Mouse (Mus musculus) cortical plate, adult 2 months (tissue): ENCODE measurements around the gene Rrm1. TPM values are rescaled to one million over a fixed set of nuclear protein-coding genes. Genes with fewer than 3 reads are reported as not detected.

Experiments used
- H3K27ac ChIP-seq: fragments of 200-500 bp; 2 replicates; pipeline ENCODE4 v1.5.1; 2012; ENCODE audit warnings: low read length, control low read depth, inconsistent platforms; ENCODE audit not compliant: insufficient read depth
- H3K4me1 ChIP-seq: fragments of 200-500 bp; 2 replicates; pipeline ENCODE4 v1.6.1; 2011; ENCODE audit warnings: low read length; ENCODE audit not compliant: control insufficient read depth, insufficient read depth
- H3K4me3 ChIP-seq: fragments of 200-500 bp; 2 replicates; pipeline ENCODE4 v1.5.1; 2011; ENCODE audit warnings: mild to moderate bottlenecking, low read length, control low read depth; ENCODE audit not compliant: insufficient read depth
- CTCF ChIP-seq: fragments of 200-500 bp; IDR thresholded peaks from 2 replicates; pipeline ENCODE4 v1.5.1; 2011; ENCODE audit warnings: mild to moderate bottlenecking, control low read depth, low read length; ENCODE audit not compliant: insufficient read depth; ENCODE audit errors: extremely low read depth
- POLR2A ChIP-seq: fragments of 200-500 bp; IDR thresholded peaks from 2 replicates; pipeline ENCODE4 v1.6.1; 2011; ENCODE audit warnings: mild to moderate bottlenecking, low read length, control low read depth; ENCODE audit not compliant: insufficient read depth; ENCODE audit errors: extremely low read depth
- polyA plus RNA-seq: library from polyadenylated mRNA; depleted of rRNA; stranded (reverse); fragments of >200 nt; gene quantifications from 2 replicates; pipeline ENCODE4 v1.2.3, GENCODE M21; 2012; rRNA removed

The Rrm1 gene
- polyA plus RNA-seq, 1 experiment = 11.0 TPM

DNA sequence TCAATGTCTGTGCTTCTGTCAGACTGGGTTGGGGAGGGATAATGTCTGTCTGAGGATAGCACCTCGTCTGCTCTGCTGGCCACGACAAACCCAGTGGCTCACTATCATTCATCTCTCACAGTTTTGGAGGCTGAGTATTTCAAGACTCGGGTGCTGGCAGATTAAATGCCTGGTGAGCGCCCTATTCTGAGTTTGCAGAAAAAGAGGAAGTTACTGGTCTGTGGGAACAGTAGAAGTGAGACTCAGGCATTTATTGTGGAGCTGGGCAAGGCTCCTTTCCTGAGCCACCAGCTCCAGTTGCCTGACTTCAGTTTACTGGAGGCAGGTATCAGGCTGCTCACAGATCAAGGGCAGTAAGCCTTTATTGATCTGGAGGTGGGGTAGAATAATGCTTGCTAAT, 72.6 kb downstream of the Rrm1 start:
- Histone ChIP-seq H3K27ac (no peak overlapping the region), H3K4me1 (no peaks in the 10 kb centered on the region), H3K4me3 (no peak overlapping the region)
- TF ChIP-seq POLR2A (no peak), CTCF (no peak)

DNA sequence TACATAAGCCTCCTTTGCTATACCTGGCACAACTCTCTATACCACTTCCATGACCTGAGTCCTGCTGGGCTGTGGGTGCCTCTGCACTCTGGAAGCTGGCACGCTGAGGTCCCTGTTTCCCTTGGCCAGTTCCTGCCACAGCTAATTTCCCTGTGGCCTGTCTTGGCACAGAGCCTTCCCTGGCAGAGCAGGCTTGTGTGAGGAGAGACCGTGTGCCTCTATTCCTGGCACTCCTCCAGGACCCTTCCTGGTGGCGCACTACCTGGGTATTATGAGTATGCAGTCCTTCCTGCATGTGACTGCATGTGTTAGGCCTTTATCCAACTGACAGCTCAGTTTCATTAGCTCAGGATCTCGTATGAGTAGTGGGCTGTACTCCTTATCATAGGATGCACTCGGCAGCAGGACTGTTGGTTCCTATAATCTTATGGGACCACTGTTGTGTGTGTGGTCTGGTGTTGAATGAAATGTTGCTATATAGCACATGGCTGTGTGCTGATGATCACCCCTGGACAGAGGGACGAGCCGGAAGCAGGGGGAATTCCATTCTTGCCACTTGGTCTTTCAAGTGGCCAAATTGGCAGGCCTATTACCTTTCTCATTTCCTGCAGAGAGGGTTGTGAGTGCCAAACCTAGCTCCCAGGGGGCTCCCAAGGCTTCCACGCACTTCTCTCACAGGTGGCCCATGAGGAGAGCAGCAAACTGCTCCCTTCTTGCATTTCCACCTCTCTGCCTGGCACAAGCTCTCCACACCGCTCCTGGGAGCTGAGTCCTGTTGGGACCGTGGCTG, 75.0 kb downstream of the Rrm1 start:
- TF ChIP-seq CTCF (no peak), POLR2A (no peak)
- Histone ChIP-seq H3K27ac (no peak overlapping the region), H3K4me3 (no peak overlapping the region), H3K4me1 (no peaks in the 10 kb centered on the region)

DNA sequence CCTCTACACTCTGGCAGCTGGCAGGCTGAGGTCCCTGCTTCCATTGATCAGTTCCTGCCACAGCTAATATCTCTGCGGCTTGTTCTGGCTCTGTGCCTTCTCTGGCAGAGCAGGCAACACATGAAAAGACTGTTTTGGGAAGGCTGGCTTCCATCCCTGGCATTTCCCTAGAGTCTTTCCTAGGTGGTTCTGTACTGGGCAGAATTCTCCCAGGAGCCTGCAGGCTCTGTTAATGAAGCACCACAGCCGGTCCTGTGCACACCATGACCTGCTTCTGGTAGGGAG, 75.5 kb downstream of the Rrm1 start:
- TF ChIP-seq CTCF (no peak), POLR2A (no peak)
- Histone ChIP-seq H3K4me1 (no peaks in the 10 kb centered on the region), H3K4me3 (no peak overlapping the region), H3K27ac (no peak overlapping the region)

Other genes starting within 250 kb of the Rrm1 start
- gene Nup98, start 231.5 kb upstream of the Rrm1 start, polyA plus RNA-seq = 16.2 and 17.1 TPM in 2 replicates
- gene Pgap2, start 231.5 kb upstream of the Rrm1 start, polyA plus RNA-seq = 29.1 and 29.9 TPM in 2 replicates
- gene Rhog, start 185.6 kb upstream of the Rrm1 start, polyA plus RNA-seq = 50.9 and 55.1 TPM in 2 replicates
- 75.4 and 75.7 TPM in 2 replicates for gene Stim1, start 173.9 kb upstream of the Rrm1 start, polyA plus RNA-seq
- not detected in 2 replicates for gene Olfr543, start 40.0 kb downstream of the Rrm1 start, polyA plus RNA-seq
- not detected in 2 replicates for gene Olfr544, start 46.6 kb downstream of the Rrm1 start, polyA plus RNA-seq
- not detected in 2 replicates for gene Olfr545, start 57.9 kb downstream of the Rrm1 start, polyA plus RNA-seq
- gene Olfr547, start 93.1 kb downstream of the Rrm1 start, polyA plus RNA-seq = not detected in 2 replicates
- not detected in 2 replicates for gene Olfr548-ps1, start 99.2 kb downstream of the Rrm1 start, polyA plus RNA-seq
- gene Olfr549, start 108.2 kb downstream of the Rrm1 start, polyA plus RNA-seq = not detected in 2 replicates
- gene Trim21, start 123.8 kb downstream of the Rrm1 start, polyA plus RNA-seq = 2.1 and 2.3 TPM in 2 replicates
- gene Olfr550, start 129.7 kb downstream of the Rrm1 start, polyA plus RNA-seq = 0.09 and 0.10 TPM in 2 replicates
- not detected in 2 replicates for gene Olfr551, start 150.2 kb downstream of the Rrm1 start, polyA plus RNA-seq
- not detected in 2 replicates for gene Olfr552, start 156.1 kb downstream of the Rrm1 start, polyA plus RNA-seq
- gene Olfr553, start 176.5 kb downstream of the Rrm1 start, polyA plus RNA-seq = not detected in 2 replicates
- not detected in 2 replicates for gene Olfr554, start 196.7 kb downstream of the Rrm1 start, polyA plus RNA-seq
- not detected in 2 replicates for gene Olfr555, start 217.1 kb downstream of the Rrm1 start, polyA plus RNA-seq
- not detected in 2 replicates for gene Olfr556, start 223.2 kb downstream of the Rrm1 start, polyA plus RNA-seq
- gene Trim68, start 245.6 kb downstream of the Rrm1 start, polyA plus RNA-seq = 15.8 and 16.8 TPM in 2 replicates